Mouse (Mus musculus): ENCODE data around the gene Mthfd1.

GRCm38 (mm10) chr12:76241084-76241483 lies 14.0 kb upstream of the Mthfd1 start:
- TF ChIP-seq CTCF (IDR thresholded peaks at IDR 0.05) (no peak), EP300 (IDR thresholded peaks at IDR 0.05) (no peak)

Data from lung, postnatal 0 days (tissue).